Mouse (Mus musculus): ENCODE measurements around the gene Cacng7. TPM values are rescaled to one million over a fixed set of nuclear protein-coding genes. Genes with fewer than 3 reads are reported as not detected.

Cacng7 gene
- polyA plus RNA-seq, 1 experiment from 2014 or later = 4.9 TPM

- H3K36me3 ChIP-seq (ENCODE audit: control insufficient read depth, insufficient read depth, low read length) = no peaks in the 10 kb centered on the region
- H3K9ac ChIP-seq (ENCODE audit: low read length) = peak overlapping the region; percentile 83
- peaks cover 6% of the 10 kb centered on the region; the same call in 1 of the 2 replicates for H3K4me1 ChIP-seq (replicated peaks; ENCODE audit: control insufficient read depth, insufficient read depth, low read length)
- ATAC-seq (replicated peaks; ENCODE audit: low FRiP score) (peak; percentile 95), DNase-seq (ENCODE audit: low spot score) (peak; percentile 95)
- H3K9me3 ChIP-seq (ENCODE audit: control insufficient read depth, low read length) = no peaks in the 10 kb centered on the region
- H3K27ac ChIP-seq (ENCODE audit: low read depth, low read length) = peak overlapping the region; percentile 84
- peak overlapping the region; percentile 80 for H3K4me3 ChIP-seq (ENCODE audit: low read depth, low read length)
- under 1% methylated on average over 27 of the region's 27 CpGs for WGBS
- peak overlapping the region; percentile 60 for H3K4me2 ChIP-seq (ENCODE audit: low read depth, low read length, severe bottlenecking)
- H3K27me3 ChIP-seq (ENCODE audit: control insufficient read depth, insufficient read depth, low read length) = no peaks in the 10 kb centered on the region; the same call in 1 of the 2 replicates
These were observed 1.1 kb upstream of the Cacng7 start for GRCm38 (mm10) chr7:3331581-3332223.

- ATAC-seq (replicated peaks; ENCODE audit: low FRiP score) (peak; percentile 11; the same call in 1 of the 2 replicates), DNase-seq (ENCODE audit: low spot score) (no peak)
- Histone ChIP-seq H3K27me3 (ENCODE audit: control insufficient read depth, insufficient read depth, low read length) (no peaks in the 10 kb centered on the region; the same call in 1 of the 2 replicates), H3K4me1 (replicated peaks; ENCODE audit: control insufficient read depth, insufficient read depth, low read length) (peaks cover 6% of the 10 kb centered on the region; the same call in 1 of the 2 replicates), H3K9me3 (ENCODE audit: control insufficient read depth, low read length) (no peaks in the 10 kb centered on the region), H3K4me3 (ENCODE audit: low read depth, low read length) (peak overlapping the region; percentile 80), H3K9ac (ENCODE audit: low read length) (peak overlapping the region; percentile 83), H3K36me3 (ENCODE audit: control insufficient read depth, insufficient read depth, low read length) (no peaks in the 10 kb centered on the region), H3K27ac (ENCODE audit: low read depth, low read length) (peak overlapping the region; percentile 84), H3K4me2 (ENCODE audit: low read depth, low read length, severe bottlenecking) (peak overlapping the region; percentile 60)
- WGBS = 0% methylated on average over 3 of the region's 4 CpGs
These were observed 535 bp upstream of the Cacng7 start for GRCm38 (mm10) chr7:3332224-3332615.

DNA sequence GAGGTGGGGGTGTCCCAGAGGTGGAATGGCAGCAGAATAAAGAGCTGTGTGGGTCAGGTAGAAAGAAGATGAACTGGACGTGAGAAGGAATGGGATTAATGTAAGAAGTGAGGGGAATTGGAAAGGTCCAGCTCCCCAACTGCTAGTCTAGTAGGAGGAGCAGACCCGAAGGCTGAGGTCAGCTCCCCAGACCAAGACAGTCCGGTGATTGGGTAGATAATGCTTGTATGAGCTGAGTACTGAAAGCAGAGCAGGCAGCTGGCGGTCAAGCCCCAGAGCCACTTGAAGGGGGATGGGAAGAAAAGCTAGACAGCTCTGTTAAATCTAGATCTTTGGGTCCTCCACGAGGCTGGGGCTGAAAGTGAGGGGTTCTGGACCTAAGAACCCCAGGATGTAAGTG lies 787 bp downstream of the Cacng7 start:
- no peaks in the 10 kb centered on the region for H3K36me3 ChIP-seq (ENCODE audit: control insufficient read depth, insufficient read depth, low read length)
- ATAC-seq (replicated peaks; ENCODE audit: low FRiP score) (no peak), DNase-seq (ENCODE audit: low spot score) (peak; percentile 59)
- H3K9ac ChIP-seq (ENCODE audit: low read length) = peak overlapping the region; percentile 83
- 6% methylated on average over 5 of the region's 5 CpGs for WGBS
- H3K4me1 ChIP-seq (replicated peaks; ENCODE audit: control insufficient read depth, insufficient read depth, low read length) = peaks cover 6% of the 10 kb centered on the region; the same call in 1 of the 2 replicates
- H3K27me3 ChIP-seq (ENCODE audit: control insufficient read depth, insufficient read depth, low read length) = no peaks in the 10 kb centered on the region; the same call in 1 of the 2 replicates
- H3K9me3 ChIP-seq (ENCODE audit: control insufficient read depth, low read length) = no peaks in the 10 kb centered on the region
- no peak overlapping the region for H3K27ac ChIP-seq (ENCODE audit: low read depth, low read length)
- H3K4me2 ChIP-seq (ENCODE audit: low read depth, low read length, severe bottlenecking) = peak overlapping the region; percentile 60
- peak overlapping the region; percentile 80 for H3K4me3 ChIP-seq (ENCODE audit: low read depth, low read length)

DNA sequence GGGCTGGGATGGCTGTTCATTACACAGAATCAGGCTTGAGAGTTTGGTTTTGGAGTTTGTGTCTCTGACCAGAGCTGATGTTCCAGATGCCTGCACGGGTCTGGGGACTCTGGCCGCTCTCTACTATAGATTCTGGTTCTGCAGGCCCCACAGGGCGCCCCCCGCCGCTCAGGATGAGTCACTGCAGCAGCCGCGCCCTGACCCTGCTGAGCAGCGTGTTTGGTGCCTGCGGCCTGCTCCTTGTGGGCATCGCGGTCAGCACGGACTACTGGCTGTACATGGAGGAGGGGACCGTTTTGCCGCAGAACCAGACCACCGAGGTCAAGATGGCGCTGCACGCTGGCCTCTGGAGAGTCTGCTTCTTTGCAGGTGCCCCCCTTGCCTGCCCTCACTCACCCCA lies 3.7 kb downstream of the Cacng7 start:
- Histone ChIP-seq H3K9me3 (ENCODE audit: control insufficient read depth, low read length) (no peaks in the 10 kb centered on the region), H3K9ac (ENCODE audit: low read length) (no peak overlapping the region), H3K4me1 (replicated peaks; ENCODE audit: control insufficient read depth, insufficient read depth, low read length) (peaks cover 6% of the 10 kb centered on the region; the same call in 1 of the 2 replicates), H3K4me3 (ENCODE audit: low read depth, low read length) (no peak overlapping the region), H3K36me3 (ENCODE audit: control insufficient read depth, insufficient read depth, low read length) (no peaks in the 10 kb centered on the region), H3K4me2 (ENCODE audit: low read depth, low read length, severe bottlenecking) (no peak overlapping the region), H3K27me3 (ENCODE audit: control insufficient read depth, insufficient read depth, low read length) (no peaks in the 10 kb centered on the region), H3K27ac (ENCODE audit: low read depth, low read length) (no peak overlapping the region)
- no peak for DNase-seq (ENCODE audit: low spot score)
- 64% methylated on average over 17 of the region's 17 CpGs for WGBS
- ATAC-seq (replicated peaks; ENCODE audit: low FRiP score) = no peak

- no peak overlapping the region for H3K4me2 ChIP-seq (ENCODE audit: low read depth, low read length, severe bottlenecking)
- peaks cover 6% of the 10 kb centered on the region; the same call in 1 of the 2 replicates for H3K4me1 ChIP-seq (replicated peaks; ENCODE audit: control insufficient read depth, insufficient read depth, low read length)
- H3K9ac ChIP-seq (ENCODE audit: low read length) = no peak overlapping the region
- no peak overlapping the region for H3K4me3 ChIP-seq (ENCODE audit: low read depth, low read length)
- 89% methylated on average over 11 of the region's 11 CpGs for WGBS
- H3K9me3 ChIP-seq (ENCODE audit: control insufficient read depth, low read length) = no peaks in the 10 kb centered on the region
- no peak overlapping the region for H3K27ac ChIP-seq (ENCODE audit: low read depth, low read length)
- DNase-seq (ENCODE audit: low spot score) (no peak), ATAC-seq (replicated peaks; ENCODE audit: low FRiP score) (no peak)
- H3K27me3 ChIP-seq (ENCODE audit: control insufficient read depth, insufficient read depth, low read length) = no peaks in the 10 kb centered on the region
- H3K36me3 ChIP-seq (ENCODE audit: control insufficient read depth, insufficient read depth, low read length) = peaks cover 4% of the 10 kb centered on the region; the same call in 1 of the 2 replicates
These were observed 5.7 kb downstream of the Cacng7 start for GRCm38 (mm10) chr7:3338286-3338935.

DNA sequence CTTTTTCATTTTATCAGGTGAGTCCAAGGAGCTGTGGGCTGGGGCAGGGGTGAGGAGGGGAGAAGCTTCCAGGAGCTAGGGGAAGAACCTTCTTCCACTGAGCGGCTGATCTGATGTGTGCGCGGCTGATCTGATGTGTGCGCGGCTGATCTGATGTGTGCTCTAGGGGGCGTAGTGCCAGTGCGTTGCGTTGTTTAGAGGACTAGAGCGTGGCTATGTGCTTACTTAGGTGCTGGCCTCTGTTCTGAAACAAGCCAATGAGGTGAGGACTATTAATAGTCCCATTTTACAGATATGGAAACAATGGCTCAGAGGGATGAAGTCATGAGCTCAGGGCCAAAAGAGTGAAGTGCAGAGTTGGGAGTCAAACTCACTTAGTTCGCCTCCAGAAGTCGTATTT lies 6.3 kb downstream of the Cacng7 start:
- Histone ChIP-seq H3K4me1 (replicated peaks; ENCODE audit: control insufficient read depth, insufficient read depth, low read length) (peaks cover 3% of the 10 kb centered on the region; the same call in 1 of the 2 replicates), H3K27me3 (ENCODE audit: control insufficient read depth, insufficient read depth, low read length) (no peaks in the 10 kb centered on the region), H3K27ac (ENCODE audit: low read depth, low read length) (no peak overlapping the region), H3K4me3 (ENCODE audit: low read depth, low read length) (no peak overlapping the region), H3K9ac (ENCODE audit: low read length) (no peak overlapping the region), H3K4me2 (ENCODE audit: low read depth, low read length, severe bottlenecking) (no peak overlapping the region), H3K9me3 (ENCODE audit: control insufficient read depth, low read length) (no peaks in the 10 kb centered on the region), H3K36me3 (ENCODE audit: control insufficient read depth, insufficient read depth, low read length) (peaks cover 4% of the 10 kb centered on the region; the same call in 1 of the 2 replicates)
- WGBS = 89% methylated on average over 11 of the region's 11 CpGs
- no peak for DNase-seq (ENCODE audit: low spot score)
- ATAC-seq (replicated peaks; ENCODE audit: low FRiP score) = no peak

DNA sequence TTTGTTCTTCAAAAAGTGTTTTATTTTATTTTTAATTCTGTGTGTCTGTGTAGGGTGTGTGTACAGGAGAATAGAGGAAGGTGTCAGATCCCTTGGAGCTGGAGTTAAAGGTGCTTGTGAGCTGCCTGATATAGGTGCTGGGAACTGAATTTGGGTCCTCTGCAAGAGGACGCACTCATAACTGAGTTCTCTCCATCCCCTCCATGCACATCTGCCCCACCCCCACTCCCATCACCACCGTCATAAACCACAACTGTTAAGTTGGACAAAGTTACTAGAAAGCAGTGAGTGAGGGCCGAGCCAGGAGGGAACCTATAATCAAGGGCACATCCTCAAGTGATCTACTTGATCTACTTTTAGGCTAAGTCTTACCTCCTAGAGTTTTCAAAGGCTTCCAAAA lies 11.1 kb downstream of the Cacng7 start:
- Histone ChIP-seq H3K9me3 (ENCODE audit: control insufficient read depth, low read length) (no peaks in the 10 kb centered on the region), H3K4me3 (ENCODE audit: low read depth, low read length) (no peak overlapping the region), H3K9ac (ENCODE audit: low read length) (no peak overlapping the region), H3K4me1 (replicated peaks; ENCODE audit: control insufficient read depth, insufficient read depth, low read length) (no peaks in the 10 kb centered on the region), H3K4me2 (ENCODE audit: low read depth, low read length, severe bottlenecking) (no peak overlapping the region), H3K36me3 (ENCODE audit: control insufficient read depth, insufficient read depth, low read length) (peaks cover 4% of the 10 kb centered on the region; the same call in 1 of the 2 replicates), H3K27ac (ENCODE audit: low read depth, low read length) (no peak overlapping the region), H3K27me3 (ENCODE audit: control insufficient read depth, insufficient read depth, low read length) (no peaks in the 10 kb centered on the region)
- DNase-seq (ENCODE audit: low spot score) = no peak
- WGBS = 91% methylated on average over 3 of the region's 3 CpGs
- ATAC-seq (replicated peaks; ENCODE audit: low FRiP score) = no peak

- H3K27ac ChIP-seq (ENCODE audit: low read depth, low read length) = no peak overlapping the region
- H3K9ac ChIP-seq (ENCODE audit: low read length) = no peak overlapping the region
- no peak overlapping the region for H3K4me2 ChIP-seq (ENCODE audit: low read depth, low read length, severe bottlenecking)
- H3K27me3 ChIP-seq (ENCODE audit: control insufficient read depth, insufficient read depth, low read length) = no peaks in the 10 kb centered on the region
- H3K4me3 ChIP-seq (ENCODE audit: low read depth, low read length) = no peak overlapping the region
- DNase-seq (ENCODE audit: low spot score) = no peak
- H3K4me1 ChIP-seq (replicated peaks; ENCODE audit: control insufficient read depth, insufficient read depth, low read length) = no peaks in the 10 kb centered on the region
- ATAC-seq (replicated peaks; ENCODE audit: low FRiP score) = no peak
- H3K36me3 ChIP-seq (ENCODE audit: control insufficient read depth, insufficient read depth, low read length) = peaks cover 4% of the 10 kb centered on the region; the same call in 1 of the 2 replicates
- H3K9me3 ChIP-seq (ENCODE audit: control insufficient read depth, low read length) = no peaks in the 10 kb centered on the region
- WGBS = 87% methylated on average over 3 of the region's 3 CpGs
These were observed 12.5 kb downstream of the Cacng7 start for GRCm38 (mm10) chr7:3345301-3345700.
